15 mouse cellular contexts compared by ENCODE assay signal in genomic region chr6:41554295-41555169, GRCm38 (mm10). TPM values are rescaled to one million over a fixed set of nuclear protein-coding genes. Genes with fewer than 3 reads are reported as not detected.
DNase-seq lines count a peak whose midpoint lies in the region; ATAC-seq and TF ChIP-seq lines count a peak whose summit lies in the region.
"Had no signal": no experiment of that assay in that cellular context is flagged by ENCODE, and none has a peak within 500 bp of the region (broad histone marks: within the 10 kb centered on the region; RNA-seq: fewer than 3 reads in every experiment).

No protein-coding gene starts in this region.

- DNase-seq in heart, postnatal 4 days = no peak
- DNase-seq in thymus, adult 2 months = peak; percentile 91
- DNase-seq in gastrocnemius, adult 18-20 months (ENCODE audit: low spot score) = no peak
- DNase-seq in left cerebral cortex, postnatal 10 days (ENCODE audit: extremely low spot score in 1 of 2, low spot score in 2 of 2) = no peak
- DNase-seq: cerebellum, postnatal 25 days; layer of hippocampus, postnatal 36 days; liver had no signal

- H3K27me3 ChIP-seq in heart, embryonic 16.5 days (ENCODE audit: control insufficient read depth, insufficient read depth, low read length) = no peaks in the 10 kb centered on the region
- H3K27me3 ChIP-seq in thymus, adult 2 months (ENCODE audit: control insufficient read depth, insufficient read depth, low read length) = no peaks in the 10 kb centered on the region
- H3K27me3 ChIP-seq in hindbrain, embryonic 16.5 days (replicated peaks; ENCODE audit: control insufficient read depth, insufficient read depth, low read length) = no peaks in the 10 kb centered on the region

- peak; percentile 77 for ATAC-seq in heart, embryonic 16.5 days (replicated peaks; ENCODE audit: extremely low read depth, insufficient read depth, low FRiP score)
- ATAC-seq in CD4-positive, CD25-positive, alpha-beta regulatory T cell, adult 4 months = peak; percentile 75
- 0 out of 2 replicates have a peak, but pooled peaks have one; percentile 16 for ATAC-seq in megakaryocyte-erythroid progenitor cell, adult 5-6 weeks (replicated peaks; ENCODE audit: low FRiP score, low TSS enrichment, poor library complexity, severe bottlenecking)
- no peak for ATAC-seq in hindbrain, embryonic 16.5 days

- TF ChIP-seq POLR2A in thymus, adult 2 months (IDR thresholded peaks at IDR 0.05; ENCODE audit: control insufficient read depth, extremely low read depth, insufficient read depth, low read length, poor library complexity) = no peak

- intact Hi-C loops in left cerebral cortex, postnatal 10 days (cut with DNase I) = loop anchor here (2.0 to 10.0 kb wide), 3 partner anchors 292 to 417 kb away; no protein-coding TSS in a partner anchor

- H3K9ac ChIP-seq in heart, embryonic 16.5 days (ENCODE audit: low read length) = no peak overlapping the region
- H3K9ac ChIP-seq in hindbrain, embryonic 16.5 days (ENCODE audit: low read depth, low read length) = no peak overlapping the region

- no peaks in the 10 kb centered on the region for H3K36me3 ChIP-seq in heart, embryonic 16.5 days (ENCODE audit: control insufficient read depth, insufficient read depth)
- H3K36me3 ChIP-seq in thymus, adult 2 months (ENCODE audit: control insufficient read depth, insufficient read depth, low read length) = no peaks in the 10 kb centered on the region; the same call in 1 of the 2 replicates
- H3K36me3 ChIP-seq in hindbrain, embryonic 16.5 days (ENCODE audit: control insufficient read depth, insufficient read depth, low read length) = no peaks in the 10 kb centered on the region
- H3K36me3 ChIP-seq: hindbrain, embryonic 10.5 days had no signal

- H3K27ac ChIP-seq in heart, embryonic 16.5 days (ENCODE audit: low read length) = peak overlapping the region; percentile 43
- H3K27ac ChIP-seq in thymus, adult 2 months (ENCODE audit: control insufficient read depth, insufficient read depth, low read length) = peak overlapping the region; percentile 93
- no peak overlapping the region for H3K27ac ChIP-seq in hindbrain, embryonic 16.5 days (ENCODE audit: low read depth, low read length)
- H3K27ac ChIP-seq: hindbrain, embryonic 10.5 days had no signal

- no peak overlapping the region for H3K4me2 ChIP-seq in heart, embryonic 16.5 days (ENCODE audit: low read depth, low read length)
- H3K4me2 ChIP-seq in hindbrain, embryonic 16.5 days (ENCODE audit: low read length) = no peak overlapping the region

- 64% methylated on average over 7 of the region's 7 CpGs for WGBS in heart, embryonic 16.5 days
- WGBS in thymus, adult 2 months = 6% methylated on average over 7 of the region's 7 CpGs
- WGBS in hindbrain, embryonic 16.5 days = 83% methylated on average over 7 of the region's 7 CpGs

- no peaks in the 10 kb centered on the region for H3K4me1 ChIP-seq in heart, embryonic 16.5 days (ENCODE audit: control insufficient read depth, insufficient read depth, low read length)
- peaks cover 5% of the 10 kb centered on the region for H3K4me1 ChIP-seq in thymus, adult 2 months (replicated peaks; ENCODE audit: control insufficient read depth, insufficient read depth, low read length)
- H3K4me1 ChIP-seq in hindbrain, embryonic 16.5 days (ENCODE audit: control insufficient read depth, insufficient read depth, low read depth, low read length) = no peaks in the 10 kb centered on the region
- H3K4me1 ChIP-seq: hindbrain, embryonic 10.5 days had no signal

- no peak for TF ChIP-seq CTCF in thymus, adult 2 months (IDR thresholded peaks at IDR 0.05; ENCODE audit: borderline replicate concordance, control insufficient read depth, extremely low read depth, insufficient read depth, low read length, poor library complexity)

- no peak overlapping the region for H3K4me3 ChIP-seq in heart, embryonic 16.5 days (ENCODE audit: low read length)
- no peak overlapping the region for H3K4me3 ChIP-seq in thymus, adult 2 months (ENCODE audit: control insufficient read depth, insufficient read depth, low read length)
- no peak overlapping the region for H3K4me3 ChIP-seq in hindbrain, embryonic 16.5 days (ENCODE audit: low read length)
- H3K4me3 ChIP-seq: hindbrain, embryonic 10.5 days had no signal

- H3K9me3 ChIP-seq in heart, embryonic 16.5 days (replicated peaks; ENCODE audit: control insufficient read depth, low read length) = no peaks in the 10 kb centered on the region
- H3K9me3 ChIP-seq in hindbrain, embryonic 16.5 days (ENCODE audit: control insufficient read depth, low read length) = no peaks in the 10 kb centered on the region
- H3K9me3 ChIP-seq: hindbrain, embryonic 10.5 days had no signal

RNA-seq across cellular contexts. Expression of gene Prss2, which starts 32.9 kb away (rescaled TPM):
- polyA plus RNA-seq in heart, embryonic 16.5 days (2015; fragmentation: Nextera tagmentation; extraction: Ambion mirVana) = 0.30 TPM in 1 of 2 replicates, not detected in the other
- not detected for total RNA-seq in heart, postnatal 4 days (2021)
- polyA plus RNA-seq in CD4-positive, CD25-positive, alpha-beta regulatory T cell, adult 4 months (2017; shearing (Covaris generic)) = 1 to 10 TPM; 2.0 to 3.1 TPM
- not detected in 2 replicates for total RNA-seq in megakaryocyte-erythroid progenitor cell, adult 5-6 weeks (2014; fragmentation: Nextera tagmentation)
- total RNA-seq in megakaryocyte-erythroid progenitor cell, adult 5-6 weeks (2017) = not detected in 2 replicates
- 9.8 and 13.8 TPM in 2 replicates for polyA plus RNA-seq in thymus, adult 2 months (2012; rRNA removed)
- not detected for total RNA-seq in gastrocnemius, adult 18-20 months (2021)
- not detected in 2 replicates for polyA plus RNA-seq in hindbrain, embryonic 16.5 days (2015; fragmentation: Nextera tagmentation; extraction: Ambion mirVana)
- not detected for total RNA-seq in left cerebral cortex, postnatal 10 days (2021)
- total RNA-seq: gastrocnemius, adult 8-10 months; layer of hippocampus, postnatal 36 days; midbrain, postnatal 0 days had no signal
- polyA plus RNA-seq: hindbrain, embryonic 10.5 days; kidney, embryonic 16.5 days; midbrain, postnatal 0 days had no signal

RNA-seq across cellular contexts. Expression of gene Ephb6, which starts 50.8 kb away (rescaled TPM):
- 5.4 and 6.5 TPM in 2 replicates for polyA plus RNA-seq in heart, embryonic 16.5 days (2015; fragmentation: Nextera tagmentation; extraction: Ambion mirVana)
- 1 to 10 TPM; 2.3 to 3.1 TPM for total RNA-seq in heart, postnatal 4 days (2021)
- polyA plus RNA-seq in CD4-positive, CD25-positive, alpha-beta regulatory T cell, adult 4 months (2017; shearing (Covaris generic)) = 10 to 100 TPM; 12.2 to 16.1 TPM
- 1.5 and 12.2 TPM in 2 replicates for total RNA-seq in megakaryocyte-erythroid progenitor cell, adult 5-6 weeks (2014; fragmentation: Nextera tagmentation)
- 4.3 and 7.2 TPM in 2 replicates for total RNA-seq in megakaryocyte-erythroid progenitor cell, adult 5-6 weeks (2017)
- 277 and 293 TPM in 2 replicates for polyA plus RNA-seq in thymus, adult 2 months (2012; rRNA removed)
- total RNA-seq in gastrocnemius, adult 18-20 months (2021) = under 1 TPM; 0.76 to 0.91 TPM
- polyA plus RNA-seq in hindbrain, embryonic 16.5 days (2015; fragmentation: Nextera tagmentation; extraction: Ambion mirVana) = 39.4 and 46.6 TPM in 2 replicates
- total RNA-seq in left cerebral cortex, postnatal 10 days (2021) = 100 to 1,000 TPM; 131 to 163 TPM

Comparison
In these comparisons a context has a peak if more than half of its experiments do, and no peak if none do; other contexts are left out.
1. RNA of gene Ephb6, which starts 50.8 kb away (total RNA-seq): 131 to 163 TPM in left cerebral cortex, postnatal 10 days; 1.5 to 12.2 TPM in megakaryocyte-erythroid progenitor cell, adult 5-6 weeks, 2.3 to 3.1 TPM in heart, postnatal 4 days and 0.76 to 0.91 TPM in gastrocnemius, adult 18-20 months; every median in the first group is over 10 times any median in the second.